Mouse (Mus musculus) G1E-ER4 (cell line): ENCODE results near the gene Myrip. TPM values are rescaled to one million over a fixed set of nuclear protein-coding genes. Genes with fewer than 3 reads are reported as not detected.

Experiments used
- GATA1 ChIP-seq: IDR thresholded peaks from one replicate; pipeline ENCODE4 v1.8.0; 2012; ENCODE audit warnings: low read length, inconsistent platforms
- polyA plus RNA-seq: library from polyadenylated mRNA; stranded (reverse); fragments of >175 nt; gene quantifications from 2 replicates; pipeline ENCODE4 v1.2.3, GENCODE M21; 2012

The Myrip gene
- polyA plus RNA-seq, 1 experiment = not detected

GRCm38 (mm10) chr9:120410421-120410820 is 109.1 kb downstream of the Myrip start:
- no peak for TF ChIP-seq GATA1

DNA sequence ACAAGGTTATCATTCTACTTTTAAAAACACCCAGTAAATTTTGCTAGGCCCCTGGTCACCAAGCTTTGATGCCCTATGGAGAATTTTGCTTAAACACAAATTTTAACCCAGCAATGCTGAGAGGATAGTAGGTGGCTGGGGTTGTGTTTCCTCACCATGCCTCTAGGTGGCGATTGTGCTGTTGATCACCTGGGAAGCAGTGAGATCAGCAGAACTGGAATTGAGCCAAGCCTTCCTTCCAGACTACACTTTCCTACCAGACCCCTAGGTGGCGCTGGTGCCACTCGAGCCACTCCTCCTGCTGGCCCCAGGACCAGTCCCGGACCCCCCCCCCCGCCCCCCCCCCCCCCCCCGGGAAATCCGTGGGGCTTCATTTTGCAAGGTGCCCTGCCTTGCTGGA is 114.2 kb downstream of the Myrip start:
- TF ChIP-seq GATA1 = no peak

DNA sequence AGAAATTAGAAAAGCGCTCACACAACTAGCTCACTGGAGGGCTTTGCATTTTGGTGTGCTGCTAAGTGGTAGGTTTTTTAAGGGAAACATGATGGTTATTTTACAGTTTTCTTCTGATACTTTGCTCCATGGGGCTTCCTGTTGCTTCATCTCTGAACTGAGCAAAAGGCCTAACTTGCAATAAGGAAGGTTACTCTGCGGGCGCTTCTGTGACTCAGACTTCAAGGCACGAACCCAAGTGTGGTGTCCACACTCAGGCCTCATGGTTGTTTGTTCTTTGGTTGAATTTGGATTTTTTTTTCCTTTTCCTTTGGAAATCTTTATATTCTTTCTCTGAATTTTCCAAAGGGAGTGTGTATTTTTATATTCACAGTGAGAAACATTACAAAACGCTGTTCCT is 114.8 kb downstream of the Myrip start:
- TF ChIP-seq GATA1 = no peak

GRCm38 (mm10) chr9:120416729-120417128 is 115.4 kb downstream of the Myrip start:
- TF ChIP-seq GATA1 = no peak

GRCm38 (mm10) chr9:120418582-120418981 is 117.3 kb downstream of the Myrip start:
- TF ChIP-seq GATA1 = no peak

- no peak for TF ChIP-seq GATA1
Observed at GRCm38 (mm10) chr9:120424567-120424966, 123.3 kb downstream of the Myrip start.

DNA sequence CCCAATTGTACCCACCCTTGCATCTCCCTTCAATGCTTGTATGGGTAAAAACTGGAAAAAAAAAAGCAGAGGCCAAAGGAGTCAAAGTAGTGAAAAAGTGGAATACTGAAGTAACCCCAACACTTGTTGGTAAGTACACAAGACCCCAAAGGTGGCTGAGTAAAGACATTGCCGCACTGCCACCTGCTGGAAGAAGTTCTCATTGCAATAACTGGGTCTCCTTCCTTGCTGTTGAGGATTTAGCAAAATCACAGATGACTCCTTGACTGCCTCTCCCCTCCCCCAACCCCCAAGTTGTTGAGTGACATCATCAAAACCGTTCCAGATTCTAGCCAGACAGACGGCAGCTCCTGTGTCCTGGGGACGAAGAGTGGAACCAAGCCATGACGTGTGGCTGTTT is 124.5 kb downstream of the Myrip start:
- no peak for TF ChIP-seq GATA1

DNA sequence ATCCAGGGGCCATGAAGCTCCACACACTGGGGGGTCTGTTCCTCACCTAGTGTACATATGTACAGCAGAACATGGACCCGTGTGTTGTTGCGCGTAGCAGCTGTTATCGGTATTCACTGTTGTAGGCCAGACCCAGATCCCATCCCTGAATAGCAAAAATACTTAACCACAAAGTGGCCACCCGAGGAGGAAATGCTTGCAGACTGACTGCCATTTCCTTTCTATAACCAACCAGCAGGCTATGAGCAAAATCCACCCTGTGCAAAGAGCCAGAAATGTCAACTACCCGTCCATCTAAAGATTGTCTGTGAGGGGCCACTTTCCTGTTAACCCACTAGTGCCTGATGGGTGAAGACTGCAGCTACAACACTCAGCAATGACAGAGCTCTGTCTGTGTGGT is 126.9 kb downstream of the Myrip start:
- no peak for TF ChIP-seq GATA1

DNA sequence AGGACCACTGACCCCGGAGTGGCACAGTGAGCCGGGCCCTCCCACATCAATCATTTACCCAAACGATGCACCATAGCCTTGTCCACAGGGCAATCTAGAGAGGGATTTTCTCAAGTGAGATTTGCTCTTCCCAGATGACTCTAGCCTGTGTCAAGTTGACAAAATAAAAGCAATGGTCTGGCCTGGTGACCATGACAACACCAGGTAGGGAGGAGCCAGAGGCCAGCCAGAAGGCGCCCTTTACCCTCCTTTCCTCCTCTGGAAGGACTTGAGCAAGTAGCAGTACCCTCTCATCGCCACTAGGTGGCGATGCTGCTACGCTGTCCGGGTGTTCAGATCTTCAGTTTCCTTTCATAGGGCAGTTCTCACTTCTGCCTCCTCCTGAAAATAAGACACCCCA is 132.4 kb downstream of the Myrip start:
- no peak for TF ChIP-seq GATA1

GRCm38 (mm10) chr9:120435841-120436240 is 134.5 kb downstream of the Myrip start:
- TF ChIP-seq GATA1 = no peak

- no peak for TF ChIP-seq GATA1
Observed at GRCm38 (mm10) chr9:120436854-120437253, 135.5 kb downstream of the Myrip start.

GRCm38 (mm10) chr9:120437266-120437876 is 136.1 kb downstream of the Myrip start:
- TF ChIP-seq GATA1 = no peak

- no peak for TF ChIP-seq GATA1
Observed at GRCm38 (mm10) chr9:120438350-120438749, 137.0 kb downstream of the Myrip start.

GRCm38 (mm10) chr9:120438781-120439180 is 137.5 kb downstream of the Myrip start:
- TF ChIP-seq GATA1 = no peak

GRCm38 (mm10) chr9:120444642-120445041 is 143.3 kb downstream of the Myrip start:
- no peak for TF ChIP-seq GATA1

GRCm38 (mm10) chr9:120449696-120450329 is 148.5 kb downstream of the Myrip start:
- TF ChIP-seq GATA1 = no peak

DNA sequence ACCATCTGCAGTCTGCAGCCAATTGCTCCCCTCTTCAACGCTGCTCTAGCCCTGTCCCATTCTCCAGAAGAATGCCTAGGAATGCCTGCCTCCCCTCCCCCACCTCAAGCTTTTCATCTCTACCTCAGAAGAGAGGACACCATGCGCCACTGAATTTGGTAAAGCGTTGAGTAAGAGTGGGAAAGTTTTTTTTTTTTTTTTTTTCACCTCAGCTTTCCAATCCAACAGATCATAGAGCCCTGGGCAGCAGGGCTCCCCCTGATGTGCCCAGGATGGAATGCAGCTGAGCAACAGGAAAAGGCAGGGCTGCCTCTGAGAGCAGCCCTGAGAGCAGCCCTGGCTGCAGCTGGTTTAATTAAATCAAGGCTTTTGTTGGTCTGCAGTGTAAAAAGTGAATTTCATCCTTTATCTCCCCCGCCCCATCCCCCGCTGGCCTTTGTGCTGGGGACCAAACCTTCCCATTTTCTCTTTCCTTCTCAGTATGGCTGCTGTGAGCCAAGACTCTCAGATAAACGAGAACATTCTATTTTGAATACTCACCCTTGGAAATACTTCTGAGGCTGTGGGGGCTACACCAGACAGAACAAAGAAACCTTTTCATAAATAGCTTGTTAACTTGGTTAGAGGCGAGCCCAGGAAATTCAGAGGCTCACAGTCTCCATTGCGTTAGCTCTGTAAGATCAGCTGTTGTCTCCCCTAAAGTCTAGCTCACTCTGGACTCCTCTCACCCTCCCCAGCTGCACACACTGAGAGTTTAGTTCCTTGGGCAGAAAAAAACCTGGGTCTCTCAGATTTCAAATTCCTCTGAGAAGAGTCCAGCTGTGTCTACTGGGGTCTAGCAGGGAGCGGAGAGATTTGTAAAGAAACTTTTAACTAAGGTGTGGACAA is 154.7 kb downstream of the Myrip start:
- TF ChIP-seq GATA1 = no peak

- no peak for TF ChIP-seq GATA1
Observed at GRCm38 (mm10) chr9:120470431-120470830, 169.1 kb downstream of the Myrip start.
